Comparison of ENCODE assay signal across 8 mouse cellular contexts in genomic region chr11:5061413-5062139, GRCm38 (mm10). TPM values are rescaled to one million over a fixed set of nuclear protein-coding genes. Genes with fewer than 3 reads are reported as not detected.
DNase-seq lines count a peak whose midpoint lies in the region; ATAC-seq and TF ChIP-seq lines count a peak whose summit lies in the region.

No protein-coding gene starts in this region.

- H3K4me1 ChIP-seq in intestine, postnatal 0 days (replicated peaks; ENCODE audit: control insufficient read depth, insufficient read depth, low read length) = peaks cover 18% of the 10 kb centered on the region

- H3K36me3 ChIP-seq in intestine, postnatal 0 days (ENCODE audit: control insufficient read depth, insufficient read depth) = peaks cover 4% of the 10 kb centered on the region; the same call in 1 of the 2 replicates

- DNase-seq in adrenal gland, adult 8-10 months = peak; percentile 95
- peak; percentile 63 for DNase-seq in embryo, embryonic 11.5 days (ENCODE audit: low read depth, low spot score)
- DNase-seq in left cerebral cortex, postnatal 25 days (ENCODE audit: low spot score in 2 of 2) = peak; percentile 91 to 98
- peak; percentile 83 for DNase-seq in mesoderm, embryonic 11.5 days (ENCODE audit: low read depth, low spot score)
- DNase-seq in right cerebral cortex, postnatal 36 days (ENCODE audit: low spot score in 2 of 2) = peak; percentile 92 to 93
- peak; percentile 91 for DNase-seq in yolk sac, embryonic 10.5 days (ENCODE audit: low spot score)

- H3K9ac ChIP-seq in intestine, postnatal 0 days (ENCODE audit: low read depth, low read length) = 0 out of 2 replicates have a peak overlapping the region, but pooled peaks have one; percentile 17

- H3K27me3 ChIP-seq in intestine, postnatal 0 days (replicated peaks; ENCODE audit: control insufficient read depth, insufficient read depth, low read length) = peaks cover 38% of the 10 kb centered on the region

- no peaks in the 10 kb centered on the region for H3K9me3 ChIP-seq in intestine, postnatal 0 days (ENCODE audit: control insufficient read depth)

- H3K4me2 ChIP-seq in intestine, postnatal 0 days (replicated peaks; ENCODE audit: low read depth) = peak overlapping the region; percentile 95

- H3K4me3 ChIP-seq in intestine, postnatal 0 days (ENCODE audit: low read depth, low read length) = peak overlapping the region; percentile 44

- intact Hi-C loops in left cerebral cortex, postnatal 25 days (cut with DNase I) = no loop called here

- 4% methylated on average over 58 of the region's 62 CpGs for WGBS in intestine, postnatal 0 days

- no peak for TF ChIP-seq CTCF in intestine, postnatal 0 days (IDR thresholded peaks at IDR 0.05; ENCODE audit: low read depth)

- H3K27ac ChIP-seq in intestine, postnatal 0 days (ENCODE audit: low read depth, low read length) = peak overlapping the region; percentile 15; the same call in 1 of the 2 replicates

- peak; percentile 40 for ATAC-seq in granulocyte monocyte progenitor cell, adult 5-6 weeks (replicated peaks; ENCODE audit: poor library complexity, severe bottlenecking)
- ATAC-seq in intestine, postnatal 0 days = peak; percentile 72

RNA-seq across cellular contexts. Expression of gene Gas2l1, which starts 3.6 kb away (rescaled TPM):
- 10 to 100 TPM; 39.6 to 61.2 (median 53.6) TPM for total RNA-seq in adrenal gland, adult 8-10 months (2022)
- total RNA-seq in granulocyte monocyte progenitor cell, adult 5-6 weeks (2014; fragmentation: Nextera tagmentation) = 1.0 TPM in 1 of 2 replicates, not detected in the other
- total RNA-seq in granulocyte monocyte progenitor cell, adult 5-6 weeks (2017) = 1.2 and 1.3 TPM in 2 replicates
- 18.9 and 22.8 TPM in 2 replicates for polyA plus RNA-seq in intestine, postnatal 0 days (2015; fragmentation: Nextera tagmentation; extraction: Ambion mirVana)
- total RNA-seq in left cerebral cortex, postnatal 25 days (2021) = 10 to 100 TPM; 82.5 to 95.0 TPM

RNA-seq across cellular contexts. Expression of gene Rasl10a, which starts 3.6 kb away (rescaled TPM):
- total RNA-seq in adrenal gland, adult 8-10 months (2022) = under 1 TPM; 0.42 to 0.95 (median 0.59) TPM
- not detected in 2 replicates for total RNA-seq in granulocyte monocyte progenitor cell, adult 5-6 weeks (2014; fragmentation: Nextera tagmentation)
- not detected in 2 replicates for total RNA-seq in granulocyte monocyte progenitor cell, adult 5-6 weeks (2017)
- 0.93 and 1.2 TPM in 2 replicates for polyA plus RNA-seq in intestine, postnatal 0 days (2015; fragmentation: Nextera tagmentation; extraction: Ambion mirVana)
- 10 to 100 TPM; 68.0 to 80.4 TPM for total RNA-seq in left cerebral cortex, postnatal 25 days (2021)

RNA-seq across cellular contexts. Expression of gene Rhbdd3, which starts 37.1 kb away (rescaled TPM):
- 10 to 100 TPM; 19.8 to 31.3 (median 24.4) TPM for total RNA-seq in adrenal gland, adult 8-10 months (2022)
- 20.0 and 25.8 TPM in 2 replicates for total RNA-seq in granulocyte monocyte progenitor cell, adult 5-6 weeks (2014; fragmentation: Nextera tagmentation)
- total RNA-seq in granulocyte monocyte progenitor cell, adult 5-6 weeks (2017) = 15.7 and 42.7 TPM in 2 replicates
- polyA plus RNA-seq in intestine, postnatal 0 days (2015; fragmentation: Nextera tagmentation; extraction: Ambion mirVana) = 17.1 and 17.5 TPM in 2 replicates
- total RNA-seq in left cerebral cortex, postnatal 25 days (2021) = 10 to 100 TPM; 20.9 to 21.0 TPM

RNA-seq across cellular contexts. Expression of gene Ewsr1, which starts 37.5 kb away (rescaled TPM):
- total RNA-seq in adrenal gland, adult 8-10 months (2022) = 100 to 1,000 TPM; 207 to 451 (median 331) TPM
- total RNA-seq in granulocyte monocyte progenitor cell, adult 5-6 weeks (2014; fragmentation: Nextera tagmentation) = 342 and 407 TPM in 2 replicates
- total RNA-seq in granulocyte monocyte progenitor cell, adult 5-6 weeks (2017) = 626 and 725 TPM in 2 replicates
- polyA plus RNA-seq in intestine, postnatal 0 days (2015; fragmentation: Nextera tagmentation; extraction: Ambion mirVana) = 185 and 196 TPM in 2 replicates
- 100 to 1,000 TPM; 259 to 301 TPM for total RNA-seq in left cerebral cortex, postnatal 25 days (2021)

Comparison
In these comparisons a context has a peak if more than half of its experiments do, and no peak if none do; other contexts are left out.
1. Peak in every context shown above with its lines: DNase-seq, ATAC-seq, H3K4me3 ChIP-seq and H3K27ac ChIP-seq.
2. RNA of gene Gas2l1, which starts 3.6 kb away (total RNA-seq): 82.5 to 95.0 TPM in left cerebral cortex, postnatal 25 days and 39.6 to 61.2 TPM in adrenal gland, adult 8-10 months; 1.0 to 1.3 TPM in granulocyte monocyte progenitor cell, adult 5-6 weeks; every median in the first group is over 10 times any median in the second.
3. RNA of gene Rasl10a, which starts 3.6 kb away (total RNA-seq): 68.0 to 80.4 TPM in left cerebral cortex, postnatal 25 days; 0.42 to 0.95 TPM in adrenal gland, adult 8-10 months and not detected in granulocyte monocyte progenitor cell, adult 5-6 weeks; every median in the first group is over 10 times any median in the second.